Mouse (Mus musculus) right cerebral cortex, postnatal 36 days (tissue): ENCODE data around the gene Tlcd2.
"Not testable (repeated sequence)": the region's sequence is repeated elsewhere in the genome, so short reads cannot be mapped to it uniquely, and the experiment has no call there.

Source experiments
- DNase-seq, 2 experiments: peaks; one replicate each; pipeline ENCODE4 v3.0.0; 2022; ENCODE audit warnings: low spot score in 2 of 2, mixed read lengths in 1 of 2

Gene Tlcd2

GRCm38 (mm10) chr11:75449695-75450094, 11.8 kb upstream of the Tlcd2 start:
- DNase-seq, result no peak

GRCm38 (mm10) chr11:75450304-75450908, 11.1 kb upstream of the Tlcd2 start:
- DNase-seq, result no peak

GRCm38 (mm10) chr11:75450936-75451335, 10.6 kb upstream of the Tlcd2 start:
- no peak for DNase-seq

GRCm38 (mm10) chr11:75452081-75452480, 9.4 kb upstream of the Tlcd2 start:
- no peak for DNase-seq

- no peak for DNase-seq
Observed at GRCm38 (mm10) chr11:75452812-75453557, 8.5 kb upstream of the Tlcd2 start.

GRCm38 (mm10) chr11:75453991-75454930, 7.3 kb upstream of the Tlcd2 start, which contains the start of gene Wdr81:
Gene Wdr81 (minus strand): TSS chr11:75454717.
- DNase-seq, result peak; percentile 85 to 90

GRCm38 (mm10) chr11:75455041-75455736, 6.3 kb upstream of the Tlcd2 start:
- no peak for DNase-seq

GRCm38 (mm10) chr11:75455971-75456370, 5.5 kb upstream of the Tlcd2 start:
- DNase-seq, result not testable (repeated sequence)

GRCm38 (mm10) chr11:75456440-75456871, 5.1 kb upstream of the Tlcd2 start:
- no peak for DNase-seq

GRCm38 (mm10) chr11:75458169-75458568, 3.3 kb upstream of the Tlcd2 start:
- no peak for DNase-seq

GRCm38 (mm10) chr11:75458628-75459041, 2.9 kb upstream of the Tlcd2 start:
- DNase-seq, result no peak

- no peak for DNase-seq
Observed at GRCm38 (mm10) chr11:75459141-75459711, 2.3 kb upstream of the Tlcd2 start.

GRCm38 (mm10) chr11:75459751-75460102, 1.8 kb upstream of the Tlcd2 start:
- no peak for DNase-seq

- peak; percentile 84 to 90 for DNase-seq
Observed at GRCm38 (mm10) chr11:75460103-75460843, 1.2 kb upstream of the Tlcd2 start.

GRCm38 (mm10) chr11:75461743-75462252, 283 bp downstream of the Tlcd2 start:
- DNase-seq, result peak in 1 of 2 experiments; percentile 39

GRCm38 (mm10) chr11:75462253-75462783, 803 bp downstream of the Tlcd2 start:
- no peak for DNase-seq

- DNase-seq, result peak in 1 of 2 experiments; percentile 57
Observed at GRCm38 (mm10) chr11:75462865-75463336, 1.4 kb downstream of the Tlcd2 start.

- no peak for DNase-seq
Observed at GRCm38 (mm10) chr11:75463624-75464023, 2.1 kb downstream of the Tlcd2 start.

- no peak for DNase-seq
Observed at GRCm38 (mm10) chr11:75464417-75464816, 2.9 kb downstream of the Tlcd2 start.

GRCm38 (mm10) chr11:75465051-75465450, 3.5 kb downstream of the Tlcd2 start:
- no peak for DNase-seq
